Mouse (Mus musculus): ENCODE results near the gene Krt20. TPM values are rescaled to one million over a fixed set of nuclear protein-coding genes. Genes with fewer than 3 reads are reported as not detected.
A peak's percentile ranks its signal among the peaks of the same experiment; 100 is the strongest.

Krt20 gene
- polyA plus RNA-seq, 1 experiment from 2014 or later: 5.0 TPM

GRCm38 (mm10) chr11:99448769-99449168, 10.8 kb upstream of the Krt20 start:
- no peak overlapping the region for H3K9ac ChIP-seq (ENCODE audit: low read depth, low read length)
- no peak overlapping the region for H3K27ac ChIP-seq
- no peak overlapping the region for H3K4me2 ChIP-seq (ENCODE audit: low read length)
- TF ChIP-seq CTCF (IDR thresholded peaks at IDR 0.05; ENCODE audit: low read depth): no peak
- no peaks in the 10 kb centered on the region for H3K4me1 ChIP-seq (replicated peaks; ENCODE audit: insufficient read depth, low read length)
- no peak overlapping the region for H3K4me3 ChIP-seq (replicated peaks; ENCODE audit: low read depth, low read length)
- DNase-seq (ENCODE audit: low spot score) (no peak), ATAC-seq (replicated peaks; ENCODE audit: low FRiP score, low read depth) (no peak)
- no peaks in the 10 kb centered on the region for H3K9me3 ChIP-seq (replicated peaks; ENCODE audit: low read length)
- no peaks in the 10 kb centered on the region for H3K36me3 ChIP-seq (ENCODE audit: insufficient read depth, low read length)
- WGBS: 44% methylated on average over 2 of the region's 2 CpGs
- no peaks in the 10 kb centered on the region for H3K27me3 ChIP-seq (ENCODE audit: insufficient read depth, low read length)

GRCm38 (mm10) chr11:99441220-99441619, 3.3 kb upstream of the Krt20 start:
- Histone ChIP-seq H3K36me3 (ENCODE audit: insufficient read depth, low read length) (no peaks in the 10 kb centered on the region), H3K4me1 (replicated peaks; ENCODE audit: insufficient read depth, low read length) (no peaks in the 10 kb centered on the region), H3K4me2 (ENCODE audit: low read length) (no peak overlapping the region), H3K27me3 (ENCODE audit: insufficient read depth, low read length) (no peaks in the 10 kb centered on the region), H3K27ac (no peak overlapping the region), H3K9ac (ENCODE audit: low read depth, low read length) (no peak overlapping the region), H3K4me3 (replicated peaks; ENCODE audit: low read depth, low read length) (no peak overlapping the region), H3K9me3 (replicated peaks; ENCODE audit: low read length) (no peaks in the 10 kb centered on the region)
- no peak for TF ChIP-seq CTCF (IDR thresholded peaks at IDR 0.05; ENCODE audit: low read depth)
- 41% methylated on average over 8 of the region's 8 CpGs for WGBS
- DNase-seq (ENCODE audit: low spot score): peak; percentile 12
- ATAC-seq (replicated peaks; ENCODE audit: low FRiP score, low read depth): no peak

- no peak for DNase-seq (ENCODE audit: low spot score)
Observed at GRCm38 (mm10) chr11:99439465-99439864, 1.5 kb upstream of the Krt20 start.

DNA sequence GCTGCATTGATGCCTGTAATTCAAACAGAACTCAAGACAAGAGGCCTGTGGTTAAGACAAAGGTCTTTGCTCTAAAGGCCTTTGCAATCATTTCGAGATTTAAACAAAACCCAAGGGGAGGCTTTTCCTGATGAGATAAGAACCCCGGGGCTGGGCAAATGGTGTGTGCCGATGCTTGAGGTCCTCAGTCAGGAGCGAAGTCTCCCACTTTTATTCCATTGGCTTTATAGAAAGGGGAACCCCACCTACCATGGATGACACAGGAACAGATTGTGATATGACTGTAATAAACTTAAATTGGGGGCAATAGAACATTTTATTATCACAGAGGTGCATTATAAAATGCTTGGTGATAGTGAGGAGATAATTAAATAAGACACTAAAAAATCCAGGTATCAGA, 1.3 kb downstream of the Krt20 start:
- 79% methylated on average over 4 of the region's 4 CpGs for WGBS
- Histone ChIP-seq H3K27me3 (ENCODE audit: insufficient read depth, low read length) (no peaks in the 10 kb centered on the region), H3K9ac (ENCODE audit: low read depth, low read length) (no peak overlapping the region), H3K4me1 (replicated peaks; ENCODE audit: insufficient read depth, low read length) (no peaks in the 10 kb centered on the region), H3K27ac (no peak overlapping the region), H3K36me3 (ENCODE audit: insufficient read depth, low read length) (no peaks in the 10 kb centered on the region), H3K4me2 (ENCODE audit: low read length) (no peak overlapping the region), H3K9me3 (replicated peaks; ENCODE audit: low read length) (no peaks in the 10 kb centered on the region), H3K4me3 (replicated peaks; ENCODE audit: low read depth, low read length) (no peak overlapping the region)
- TF ChIP-seq CTCF (IDR thresholded peaks at IDR 0.05; ENCODE audit: low read depth): no peak
- no peak for DNase-seq (ENCODE audit: low spot score)
- ATAC-seq (replicated peaks; ENCODE audit: low FRiP score, low read depth): no peak

More at GRCm38 (mm10) chr11:99439465-99439864, 1.5 kb upstream of the Krt20 start:
- Histone ChIP-seq H3K4me3 (replicated peaks; ENCODE audit: low read depth, low read length) (no peak overlapping the region), H3K4me2 (ENCODE audit: low read length) (no peak overlapping the region), H3K36me3 (ENCODE audit: insufficient read depth, low read length) (no peaks in the 10 kb centered on the region), H3K4me1 (replicated peaks; ENCODE audit: insufficient read depth, low read length) (no peaks in the 10 kb centered on the region), H3K9me3 (replicated peaks; ENCODE audit: low read length) (no peaks in the 10 kb centered on the region), H3K9ac (ENCODE audit: low read depth, low read length) (no peak overlapping the region), H3K27me3 (ENCODE audit: insufficient read depth, low read length) (no peaks in the 10 kb centered on the region), H3K27ac (no peak overlapping the region)
- ATAC-seq (replicated peaks; ENCODE audit: low FRiP score, low read depth): no peak
- 78% methylated on average over 10 of the region's 10 CpGs for WGBS
- no peak for TF ChIP-seq CTCF (IDR thresholded peaks at IDR 0.05; ENCODE audit: low read depth)

DNA sequence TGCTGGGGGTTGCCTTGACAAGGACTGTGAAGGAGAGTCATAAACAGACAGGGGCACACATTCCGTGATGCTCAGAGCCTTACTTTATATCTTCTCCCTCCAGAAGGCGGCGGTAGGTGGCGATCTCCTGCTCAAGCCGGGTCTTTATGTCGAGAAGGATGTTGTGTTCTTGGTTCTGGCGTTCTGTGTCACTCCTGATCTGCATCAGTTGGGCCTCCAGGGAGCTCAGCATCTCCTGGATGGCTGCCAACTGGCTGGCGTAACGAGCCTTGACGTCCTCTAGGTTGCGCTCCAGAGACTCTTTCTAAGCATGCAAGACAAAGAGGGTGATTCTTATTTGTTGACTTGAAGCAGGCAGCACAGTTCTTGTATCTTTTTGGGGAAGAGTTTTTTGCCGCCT, 7.3 kb downstream of the Krt20 start:
- WGBS: 57% methylated on average over 12 of the region's 12 CpGs
- no peak overlapping the region for H3K4me3 ChIP-seq (replicated peaks; ENCODE audit: low read depth, low read length)
- no peaks in the 10 kb centered on the region for H3K27me3 ChIP-seq (ENCODE audit: insufficient read depth, low read length)
- H3K4me2 ChIP-seq (ENCODE audit: low read length): no peak overlapping the region
- peak; percentile 44 for DNase-seq (ENCODE audit: low spot score)
- no peaks in the 10 kb centered on the region for H3K36me3 ChIP-seq (ENCODE audit: insufficient read depth, low read length)
- TF ChIP-seq CTCF (IDR thresholded peaks at IDR 0.05; ENCODE audit: low read depth): peak; percentile 44; the same call in 1 of the 2 replicates
- H3K27ac ChIP-seq: no peak overlapping the region
- H3K4me1 ChIP-seq (replicated peaks; ENCODE audit: insufficient read depth, low read length): no peaks in the 10 kb centered on the region
- no peaks in the 10 kb centered on the region for H3K9me3 ChIP-seq (replicated peaks; ENCODE audit: low read length)
- ATAC-seq (replicated peaks; ENCODE audit: low FRiP score, low read depth): no peak
- no peak overlapping the region for H3K9ac ChIP-seq (ENCODE audit: low read depth, low read length)

- no peak for TF ChIP-seq CTCF (IDR thresholded peaks at IDR 0.05; ENCODE audit: low read depth)
- WGBS: 83% methylated on average over 10 of the region's 10 CpGs
- ATAC-seq (replicated peaks; ENCODE audit: low FRiP score, low read depth): no peak
Observed at GRCm38 (mm10) chr11:99422159-99422558, 15.8 kb downstream of the Krt20 start, which contains the start of gene Krt12. Gene Krt12 (minus strand): TSS chr11:99422259.

DNA sequence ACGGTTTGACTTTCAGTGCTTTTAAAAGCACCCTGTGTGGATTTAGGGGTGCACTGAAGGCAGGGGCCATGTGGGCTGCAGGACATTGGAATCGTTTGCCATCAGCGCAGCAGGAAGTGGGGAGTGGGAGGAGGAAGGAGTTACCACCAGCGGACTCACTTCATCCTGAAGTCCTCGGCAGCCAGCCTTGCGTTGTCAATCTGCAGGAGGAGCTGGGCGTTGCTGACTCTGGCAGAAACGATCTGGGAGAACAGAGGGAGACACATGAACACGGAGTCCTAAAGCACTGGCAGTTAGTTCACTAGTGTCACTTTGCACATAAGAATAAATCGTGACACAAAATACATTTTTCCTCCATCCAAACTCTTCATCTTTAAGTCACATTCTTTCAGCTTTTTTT, 17.4 kb downstream of the Krt20 start:
- H3K27me3 ChIP-seq (ENCODE audit: insufficient read depth, low read length): no peaks in the 10 kb centered on the region
- no peak overlapping the region for H3K4me2 ChIP-seq (ENCODE audit: low read length)
- no peak overlapping the region for H3K27ac ChIP-seq
- no peaks in the 10 kb centered on the region for H3K9me3 ChIP-seq (replicated peaks; ENCODE audit: low read length)
- H3K4me3 ChIP-seq (replicated peaks; ENCODE audit: low read depth, low read length): no peak overlapping the region
- WGBS: 25% methylated on average over 10 of the region's 10 CpGs
- no peaks in the 10 kb centered on the region for H3K4me1 ChIP-seq (replicated peaks; ENCODE audit: insufficient read depth, low read length)
- ATAC-seq (replicated peaks; ENCODE audit: low FRiP score, low read depth) (no peak), DNase-seq (ENCODE audit: low spot score) (no peak)
- H3K36me3 ChIP-seq (ENCODE audit: insufficient read depth, low read length): no peaks in the 10 kb centered on the region
- TF ChIP-seq CTCF (IDR thresholded peaks at IDR 0.05; ENCODE audit: low read depth): no peak
- H3K9ac ChIP-seq (ENCODE audit: low read depth, low read length): no peak overlapping the region

More at GRCm38 (mm10) chr11:99422159-99422558, 15.8 kb downstream of the Krt20 start, which contains the start of gene Krt12:
- H3K9ac ChIP-seq (ENCODE audit: low read depth, low read length): no peak within 1 kb of the TSS
- no peaks in the 10 kb centered on the region for H3K36me3 ChIP-seq (ENCODE audit: insufficient read depth, low read length)
- no peak for DNase-seq (ENCODE audit: low spot score)
- no peak within 1 kb of the TSS for H3K4me2 ChIP-seq (ENCODE audit: low read length)
- no peaks in the 10 kb centered on the region for H3K4me1 ChIP-seq (replicated peaks; ENCODE audit: insufficient read depth, low read length)
- no peak within 1 kb of the TSS for H3K4me3 ChIP-seq (replicated peaks; ENCODE audit: low read depth, low read length)
- H3K27me3 ChIP-seq (ENCODE audit: insufficient read depth, low read length): no peaks in the 10 kb centered on the region
- no peak within 1 kb of the TSS for H3K27ac ChIP-seq
- no peaks in the 10 kb centered on the region for H3K9me3 ChIP-seq (replicated peaks; ENCODE audit: low read length)
